Mouse (Mus musculus): ENCODE measurements around the gene Fasn. TPM values are rescaled to one million over a fixed set of nuclear protein-coding genes. Genes with fewer than 3 reads are reported as not detected.
"Not testable (repeated sequence)": the region's sequence is repeated elsewhere in the genome, so short reads cannot be mapped to it uniquely, and the experiment has no call there.

Fasn gene
- total RNA-seq, 2 experiments from 2014 or later = 17.3 to 65.9 TPM

DNA sequence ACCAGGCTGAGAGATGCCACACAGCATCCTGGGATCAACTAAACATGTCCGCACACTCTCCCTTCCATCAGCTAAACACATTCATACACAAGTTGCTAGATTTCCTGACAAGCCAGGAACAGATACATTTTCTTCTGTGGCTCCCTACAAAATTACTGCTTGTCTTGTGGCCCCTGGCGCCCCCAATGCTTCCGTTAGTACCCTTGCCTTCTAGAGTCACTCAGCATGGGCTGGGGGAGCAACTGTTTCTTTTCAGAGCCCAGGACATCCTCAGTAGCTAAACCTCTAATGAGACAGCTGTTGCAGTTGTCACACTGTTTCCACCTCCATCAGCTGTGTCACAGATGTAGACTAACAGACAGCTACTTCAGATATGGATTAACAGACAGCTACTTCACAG is 51.6 kb downstream of the Fasn start:
- DNase-seq = no peak
- intact Hi-C loops (cut with DNase I) = loop anchor here (10.0 kb wide), 1 partner anchor 258 kb away; no protein-coding TSS in a partner anchor

DNA sequence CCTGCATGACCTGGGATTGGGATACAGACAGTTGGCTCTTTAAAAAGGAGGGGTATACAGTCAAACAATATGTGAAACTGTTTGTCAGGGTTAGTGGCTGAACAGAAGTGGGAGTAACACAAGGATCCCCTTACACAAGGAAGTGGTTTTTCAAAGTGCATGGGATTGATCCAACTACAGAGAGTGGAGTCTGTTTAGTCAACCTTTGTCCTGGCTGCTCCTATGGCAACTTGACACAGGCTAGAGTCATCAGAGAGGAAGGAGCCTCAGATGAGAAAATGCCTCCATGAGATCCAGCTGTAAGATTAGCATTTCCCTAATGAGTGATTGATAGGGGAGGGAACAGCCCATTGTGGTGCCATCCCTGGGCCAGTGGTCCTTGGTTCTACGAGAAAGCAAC is 56.1 kb downstream of the Fasn start:
- intact Hi-C loops (cut with DNase I) = no loop called here
- no peak for DNase-seq

DNA sequence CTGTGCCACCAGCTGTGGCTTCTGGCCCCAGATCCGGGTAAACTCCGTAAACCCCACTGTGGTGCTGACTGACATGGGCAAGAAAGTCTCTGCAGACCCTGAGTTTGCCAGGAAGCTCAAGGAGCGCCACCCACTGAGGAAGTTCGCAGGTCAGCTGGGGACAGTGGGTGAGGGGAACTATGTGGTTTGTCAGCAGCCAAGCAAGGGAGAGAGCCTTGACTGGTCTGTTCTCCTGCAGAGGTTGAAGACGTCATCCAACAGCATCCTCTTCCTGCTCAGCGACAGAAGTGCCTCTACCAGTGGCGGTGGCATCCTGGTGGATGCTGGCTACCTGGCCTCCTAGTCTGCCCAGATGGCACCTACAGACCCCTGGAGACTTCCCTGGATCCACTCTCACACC is 57.3 kb downstream of the Fasn start:
- intact Hi-C loops (cut with DNase I); DNase-seq: not testable (repeated sequence)

DNA sequence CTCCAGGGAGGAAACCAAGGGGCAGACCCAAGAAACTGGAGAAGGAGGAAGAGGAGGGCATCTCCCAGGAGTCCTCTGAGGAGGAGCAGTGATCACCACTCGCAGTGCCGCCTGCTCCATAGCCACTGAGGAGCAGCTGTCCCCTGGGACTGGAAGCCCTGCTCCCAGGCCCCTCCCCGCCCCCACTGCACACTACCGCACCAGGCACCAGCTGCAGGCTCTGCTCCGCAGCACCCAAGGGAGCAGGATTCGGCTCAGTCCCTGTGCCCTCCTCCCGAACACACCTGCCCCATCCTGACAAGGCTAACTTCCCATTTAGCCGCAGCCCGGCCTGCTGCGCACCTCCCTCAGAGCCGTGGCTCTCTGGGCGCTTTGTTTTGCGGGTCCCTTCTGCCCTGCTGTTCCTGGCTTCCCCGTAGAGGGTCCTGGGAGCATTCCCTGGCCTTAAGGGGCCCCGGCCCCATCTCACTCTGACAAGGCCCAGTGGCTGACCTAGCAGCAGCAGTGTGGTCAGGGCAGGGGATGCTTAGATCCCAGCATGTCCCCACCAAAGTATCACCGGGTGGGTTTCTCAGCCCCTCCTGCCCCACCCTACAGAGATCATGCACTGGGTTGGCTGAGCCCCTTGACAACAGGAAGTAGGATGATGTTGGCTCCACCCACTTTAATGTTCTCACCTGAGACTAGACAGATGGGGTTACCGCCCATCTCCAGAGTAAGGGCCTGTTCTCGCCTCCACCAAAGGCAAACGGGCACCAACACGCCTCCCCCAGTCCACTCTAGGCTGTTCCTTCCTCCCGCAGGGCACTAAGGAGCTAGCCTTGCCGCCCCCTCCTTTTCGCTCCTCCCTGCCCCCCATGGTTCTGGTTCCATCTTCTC is 61.0 kb downstream of the Fasn start:
- DNase-seq; intact Hi-C loops (cut with DNase I): not testable (repeated sequence)

DNA sequence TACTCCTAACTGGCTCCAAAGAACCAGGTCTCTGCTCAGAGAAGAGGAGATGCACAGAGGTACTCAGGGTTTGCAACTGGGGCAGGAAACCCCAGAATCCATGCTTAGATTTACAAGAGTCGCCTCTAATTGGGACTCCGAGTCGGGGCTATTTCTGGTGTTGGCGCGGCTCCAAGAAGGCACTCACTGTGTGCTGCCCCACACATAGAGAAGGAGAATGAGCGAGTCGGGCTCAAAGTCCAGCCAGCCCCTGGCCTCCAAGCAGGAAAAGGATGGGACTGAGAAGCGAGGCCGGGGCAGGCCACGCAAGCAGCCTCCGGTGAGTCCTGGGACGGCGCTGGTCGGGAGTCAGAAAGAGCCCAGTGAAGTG is 61.7 kb downstream of the Fasn start, which contains the start of gene Hmga1b:
Gene Hmga1b (plus strand): TSS at position 123 of the 370 bp plus-strand sequence.
- intact Hi-C loops (cut with DNase I); DNase-seq: not testable (repeated sequence)

DNA sequence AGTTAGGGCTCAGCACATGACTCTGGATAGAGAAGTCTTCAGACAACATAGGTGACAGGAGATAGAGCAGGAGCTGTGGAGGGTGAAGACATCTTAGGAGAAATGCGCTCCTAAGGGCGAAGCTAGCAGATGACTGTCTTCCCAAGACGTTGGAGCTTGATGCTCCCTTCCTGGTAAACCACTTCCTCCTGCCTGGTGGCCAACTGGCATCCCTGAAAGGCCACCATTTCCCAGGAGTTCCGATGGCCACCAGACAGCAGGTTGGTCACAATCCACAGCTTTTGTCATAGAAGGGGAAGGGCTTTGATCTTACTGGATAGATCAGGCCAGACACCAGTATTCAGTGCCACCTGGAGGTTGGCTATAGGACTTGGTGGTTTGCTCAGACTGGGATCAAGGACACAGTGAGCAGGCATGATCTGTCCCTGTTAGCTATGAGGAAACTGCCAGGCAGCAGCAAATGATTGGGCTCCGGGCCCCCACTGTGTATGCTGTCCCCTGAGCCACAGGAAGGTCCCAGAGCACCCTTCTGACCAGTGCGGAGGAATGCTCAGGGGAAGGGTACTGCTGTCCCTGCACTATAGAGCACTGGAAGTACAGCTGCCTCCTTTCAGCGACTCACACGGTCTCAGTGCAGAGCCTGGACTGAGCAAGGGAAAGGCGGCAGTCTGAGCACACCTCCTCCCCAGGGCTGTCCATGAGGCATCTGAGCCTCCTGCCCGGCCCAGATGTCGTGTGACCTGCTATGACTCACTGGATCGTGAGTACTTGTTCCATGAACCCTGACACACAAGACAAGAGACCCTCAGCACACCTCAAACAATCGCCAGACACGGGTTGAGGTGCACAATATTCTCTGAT is 62.3 kb downstream of the Fasn start:
- no peak for DNase-seq
- intact Hi-C loops (cut with DNase I) = no loop called here

DNA sequence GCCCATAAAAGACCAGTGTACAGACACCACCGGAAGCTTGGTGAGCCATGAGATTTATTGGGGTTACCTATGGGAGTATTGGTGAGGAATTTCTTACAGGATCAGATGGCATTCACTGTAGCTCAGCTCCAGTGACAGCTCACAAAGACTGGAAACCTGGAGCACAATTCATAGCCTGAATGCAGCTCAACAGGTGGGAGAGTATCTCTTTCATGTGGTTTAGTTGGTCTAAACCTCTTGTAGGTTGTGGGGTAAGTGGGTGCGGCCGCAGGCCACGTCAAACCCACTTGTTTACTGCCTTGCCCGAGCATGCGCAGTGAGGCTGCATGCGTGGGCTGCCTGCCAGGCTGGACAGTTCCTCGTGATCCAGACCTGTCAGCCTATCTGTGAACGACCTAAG is 64.1 kb downstream of the Fasn start:
- intact Hi-C loops (cut with DNase I) = no loop called here
- no peak for DNase-seq

Other genes with a start within 250 kb of the Fasn start
- 100 to 1,000 TPM; 147 to 150 TPM for gene Arhgdia, start 242.9 kb downstream of the Fasn start, total RNA-seq (2021)
- 10 to 100 TPM; 46.4 to 47.8 TPM for gene Alyref, start 226.2 kb downstream of the Fasn start, total RNA-seq (2021)
- gene Anapc11, start 226.1 kb downstream of the Fasn start, total RNA-seq (2021) = 10 to 100 TPM; 75.6 to 87.1 TPM
- gene Npb, start 216.1 kb downstream of the Fasn start, total RNA-seq (2021) = not detected
- 10 to 100 TPM; 48.2 to 54.6 TPM for gene Pcyt2, start 206.6 kb downstream of the Fasn start, total RNA-seq (2021)
- 10 to 100 TPM; 10.0 to 10.1 TPM for gene Sirt7, start 199.3 kb downstream of the Fasn start, total RNA-seq (2021)
- gene Mafg, start 190.9 kb downstream of the Fasn start, total RNA-seq (2021) = 10 to 100 TPM; 39.3 to 43.8 TPM
- gene Pycr1, start 180.8 kb downstream of the Fasn start, total RNA-seq (2021) = 1 to 10 TPM; 1.2 to 1.3 TPM
- 10 to 100 TPM; 76.1 to 78.1 TPM for gene Myadml2, start 176.4 kb downstream of the Fasn start, total RNA-seq (2021)
- not detected for gene Notum, start 163.4 kb downstream of the Fasn start, total RNA-seq (2021)
- 10 to 100 TPM; 42.2 to 43.0 TPM for gene Aspscr1, start 151.6 kb downstream of the Fasn start, total RNA-seq (2021)
- 10 to 100 TPM; 33.1 to 38.3 TPM for gene Cenpx, start 110.8 kb downstream of the Fasn start, total RNA-seq (2021)
- 1 to 10 TPM; 5.3 to 7.0 TPM for gene Lrrc45, start 110.6 kb downstream of the Fasn start, total RNA-seq (2021)
- gene Rac3, start 103.1 kb downstream of the Fasn start, total RNA-seq (2021) = 1 to 10 TPM in 1 of 2 experiments, under 1 TPM in 1; 0.36 to 1.6 TPM
- 10 to 100 TPM in 1 of 2 experiments, 1 to 10 TPM in 1; 9.2 to 12.0 TPM for gene Dcxr, start 97.3 kb downstream of the Fasn start, total RNA-seq (2021)
- gene Cbr2, start 92.4 kb downstream of the Fasn start, total RNA-seq (2021) = 10 to 100 TPM; 14.4 to 19.7 TPM
- 10 to 100 TPM; 22.1 to 34.1 TPM for gene Hmga1b, start 61.8 kb downstream of the Fasn start, total RNA-seq (2021)
- 10 to 100 TPM; 11.2 to 13.3 TPM for gene Rfng, start 40.3 kb downstream of the Fasn start, total RNA-seq (2021)
- 10 to 100 TPM; 54.6 to 58.4 TPM for gene Gps1, start 40.3 kb downstream of the Fasn start, total RNA-seq (2021)
- gene Dus1l, start 28.1 kb downstream of the Fasn start, total RNA-seq (2021) = 10 to 100 TPM; 25.0 to 29.0 TPM
- gene Ccdc57, start 108.3 kb upstream of the Fasn start, total RNA-seq (2021) = 1 to 10 TPM in 1 of 2 experiments, under 1 TPM in 1; 0.79 to 1.6 TPM
- 1 to 10 TPM; 1.3 to 1.9 TPM for gene Slc16a3, start 123.9 kb upstream of the Fasn start, total RNA-seq (2021)
- 10 to 100 TPM; 57.9 to 64.8 TPM for gene Csnk1d, start 166.8 kb upstream of the Fasn start, total RNA-seq (2021)
- gene Cd7, start 214.9 kb upstream of the Fasn start, total RNA-seq (2021) = under 1 TPM; 0.38 to 0.61 TPM
- not detected for gene Sectm1b, start 239.0 kb upstream of the Fasn start, total RNA-seq (2021)

Measured in heart, postnatal 36 days (tissue).